Mouse (Mus musculus) forebrain, embryonic 15.5 days (tissue): ENCODE data around the gene Ltbp2. TPM values are rescaled to one million over a fixed set of nuclear protein-coding genes. Genes with fewer than 3 reads are reported as not detected.

ENCODE experiments used
- ATAC-seq: fragments of 200-750 bp; cut with Nextera tagmentation; replicated peaks from 2 replicates; pipeline ENCODE4 v1.8.0; 2017; ENCODE audit warnings: mild to moderate bottlenecking, moderate TSS enrichment, moderate library complexity
- H3K27ac ChIP-seq: fragments of 300-500 bp; sonication (generic); replicated peaks from 2 replicates; pipeline ENCODE4 v1.5.1; 2015; ENCODE audit warnings: mild to moderate bottlenecking, inconsistent platforms
- H3K27me3 ChIP-seq: fragments of 300-500 bp; sonication (generic); 2 replicates; pipeline ENCODE4 v1.6.1; 2015; ENCODE audit warnings: inconsistent platforms
- H3K36me3 ChIP-seq: fragments of 300-500 bp; sonication (generic); 2 replicates; pipeline ENCODE4 v1.6.1; 2015; ENCODE audit warnings: mild to moderate bottlenecking, inconsistent platforms
- H3K4me1 ChIP-seq: fragments of 300-500 bp; sonication (generic); 2 replicates; pipeline ENCODE4 v1.6.1; 2015; ENCODE audit warnings: inconsistent platforms
- H3K4me2 ChIP-seq: fragments of 300-500 bp; sonication (generic); replicated peaks from 2 replicates; pipeline ENCODE4 v1.6.1; 2015; ENCODE audit warnings: mild to moderate bottlenecking, inconsistent platforms
- H3K4me3 ChIP-seq: fragments of 300-500 bp; sonication (generic); 2 replicates; pipeline ENCODE4 v1.5.1; 2015; ENCODE audit warnings: mild to moderate bottlenecking, inconsistent platforms
- H3K9ac ChIP-seq: fragments of 300-500 bp; sonication (generic); replicated peaks from 2 replicates; pipeline ENCODE4 v1.6.1; 2015; ENCODE audit warnings: mild to moderate bottlenecking, inconsistent platforms
- H3K9me3 ChIP-seq: fragments of 300-500 bp; sonication (generic); 2 replicates; pipeline ENCODE4 v1.6.1; 2016; ENCODE audit warnings: inconsistent platforms
- WGBS: fragments of 180-500 bp; shearing (Covaris S2); methylation state at CpG from one replicate; pipeline ENCODE4 v1.1.7; 2015; ENCODE audit warnings: mixed read lengths; 5-methylcytosine and 5-hydroxymethylcytosine counted together
- polyA plus RNA-seq: library from polyadenylated mRNA; unstranded; fragments of >200 nt; fragmentation: Nextera tagmentation; extraction: Ambion mirVana; gene quantifications from 2 replicates; pipeline ENCODE4 v1.2.1, GENCODE M21; 2015

Ltbp2 gene
- polyA plus RNA-seq, 1 experiment from 2014 or later: 0.15 TPM

GRCm38 (mm10) chr12:84763577-84764218 is 112.6 kb downstream of the Ltbp2 start:
- 93% methylated on average over 13 of the region's 13 CpGs for WGBS
- Histone ChIP-seq H3K27ac (no peak overlapping the region), H3K27me3 (no peaks in the 10 kb centered on the region), H3K4me1 (no peaks in the 10 kb centered on the region), H3K9ac (no peak overlapping the region), H3K36me3 (peaks cover 37% of the 10 kb centered on the region), H3K4me3 (no peak overlapping the region), H3K9me3 (no peaks in the 10 kb centered on the region), H3K4me2 (no peak overlapping the region)
- ATAC-seq: no peak

- no peak overlapping the region for H3K9ac ChIP-seq
- no peak overlapping the region for H3K27ac ChIP-seq
- WGBS: 92% methylated on average over 5 of the region's 5 CpGs
- no peaks in the 10 kb centered on the region for H3K4me1 ChIP-seq
- ATAC-seq: no peak
- no peaks in the 10 kb centered on the region for H3K9me3 ChIP-seq
- H3K4me2 ChIP-seq: no peak overlapping the region
- H3K27me3 ChIP-seq: no peaks in the 10 kb centered on the region
- peaks cover 44% of the 10 kb centered on the region for H3K36me3 ChIP-seq
- no peak overlapping the region for H3K4me3 ChIP-seq
These were observed 113.8 kb downstream of the Ltbp2 start for GRCm38 (mm10) chr12:84762532-84762931.

GRCm38 (mm10) chr12:84759063-84759462 is 117.3 kb downstream of the Ltbp2 start:
- H3K9ac ChIP-seq: no peak overlapping the region
- H3K27ac ChIP-seq: no peak overlapping the region
- H3K4me1 ChIP-seq: 0 out of 2 replicates have a peak, but pooled peaks cover 7% of the 10 kb centered on the region
- no peak for ATAC-seq
- 89% methylated on average over 2 of the region's 2 CpGs for WGBS
- peaks cover 44% of the 10 kb centered on the region for H3K36me3 ChIP-seq
- no peaks in the 10 kb centered on the region for H3K9me3 ChIP-seq
- H3K27me3 ChIP-seq: no peaks in the 10 kb centered on the region
- H3K4me3 ChIP-seq: no peak overlapping the region
- H3K4me2 ChIP-seq: no peak overlapping the region

GRCm38 (mm10) chr12:84756016-84756415 is 120.3 kb downstream of the Ltbp2 start:
- Histone ChIP-seq H3K36me3 (peaks cover 31% of the 10 kb centered on the region), H3K9me3 (no peaks in the 10 kb centered on the region), H3K4me1 (peaks cover 28% of the 10 kb centered on the region), H3K27ac (no peak overlapping the region), H3K27me3 (no peaks in the 10 kb centered on the region), H3K9ac (no peak overlapping the region), H3K4me2 (no peak overlapping the region), H3K4me3 (no peak overlapping the region)
- WGBS: 90% methylated on average over 10 of the region's 10 CpGs
- no peak for ATAC-seq

- 18% methylated on average over 16 of the region's 16 CpGs for WGBS
- H3K4me3 ChIP-seq: no peak overlapping the region
- peaks cover 31% of the 10 kb centered on the region for H3K36me3 ChIP-seq
- peak overlapping the region; percentile 11; the same call in 1 of the 2 replicates for H3K27ac ChIP-seq
- 0 out of 2 replicates have a peak, but pooled peaks have one; percentile 24 for ATAC-seq
- no peaks in the 10 kb centered on the region for H3K27me3 ChIP-seq
- H3K9me3 ChIP-seq: no peaks in the 10 kb centered on the region
- H3K4me1 ChIP-seq: peaks cover 28% of the 10 kb centered on the region
- H3K9ac ChIP-seq: no peak overlapping the region
- no peak overlapping the region for H3K4me2 ChIP-seq
These were observed 121.2 kb downstream of the Ltbp2 start for GRCm38 (mm10) chr12:84755008-84755695.

GRCm38 (mm10) chr12:84752131-84752977 is 124.0 kb downstream of the Ltbp2 start:
- Histone ChIP-seq H3K27ac (peak overlapping the region; percentile 42), H3K9ac (no peak overlapping the region), H3K36me3 (peaks cover 14% of the 10 kb centered on the region), H3K27me3 (no peaks in the 10 kb centered on the region), H3K4me3 (no peak overlapping the region), H3K4me1 (peaks cover 28% of the 10 kb centered on the region), H3K4me2 (no peak overlapping the region), H3K9me3 (no peaks in the 10 kb centered on the region)
- 23% methylated on average over 14 of the region's 14 CpGs for WGBS
- peak; percentile 75 for ATAC-seq

- H3K4me2 ChIP-seq: no peak overlapping the region
- H3K9ac ChIP-seq: no peak overlapping the region
- WGBS: 85% methylated on average over 14 of the region's 14 CpGs
- H3K27ac ChIP-seq: no peak overlapping the region
- ATAC-seq: no peak
- no peak overlapping the region for H3K4me3 ChIP-seq
- H3K36me3 ChIP-seq: no peaks in the 10 kb centered on the region
- H3K27me3 ChIP-seq: no peaks in the 10 kb centered on the region
- no peaks in the 10 kb centered on the region for H3K9me3 ChIP-seq
- H3K4me1 ChIP-seq: peaks cover 28% of the 10 kb centered on the region
These were observed 125.7 kb downstream of the Ltbp2 start for GRCm38 (mm10) chr12:84750661-84751060.

GRCm38 (mm10) chr12:84748134-84748533 is 128.2 kb downstream of the Ltbp2 start:
- Histone ChIP-seq H3K27ac (no peak overlapping the region), H3K4me3 (no peak overlapping the region), H3K9me3 (no peaks in the 10 kb centered on the region), H3K4me2 (no peak overlapping the region), H3K36me3 (no peaks in the 10 kb centered on the region), H3K9ac (no peak overlapping the region), H3K4me1 (peaks cover 19% of the 10 kb centered on the region), H3K27me3 (no peaks in the 10 kb centered on the region)
- WGBS: 79% methylated on average over 3 of the region's 3 CpGs
- ATAC-seq: no peak

- WGBS: 66% methylated on average over 4 of the region's 4 CpGs
- H3K27me3 ChIP-seq: no peaks in the 10 kb centered on the region
- no peaks in the 10 kb centered on the region for H3K4me1 ChIP-seq
- no peak overlapping the region for H3K9ac ChIP-seq
- H3K27ac ChIP-seq: no peak overlapping the region
- ATAC-seq: no peak
- no peak overlapping the region for H3K4me2 ChIP-seq
- H3K4me3 ChIP-seq: no peak overlapping the region
- H3K9me3 ChIP-seq: no peaks in the 10 kb centered on the region
- H3K36me3 ChIP-seq: no peaks in the 10 kb centered on the region
These were observed 130.6 kb downstream of the Ltbp2 start for GRCm38 (mm10) chr12:84745700-84746099.

GRCm38 (mm10) chr12:84743496-84743895 is 132.8 kb downstream of the Ltbp2 start:
- Histone ChIP-seq H3K4me2 (no peak overlapping the region), H3K4me3 (no peak overlapping the region), H3K27ac (no peak overlapping the region), H3K36me3 (no peaks in the 10 kb centered on the region), H3K27me3 (no peaks in the 10 kb centered on the region), H3K9ac (no peak overlapping the region), H3K4me1 (no peaks in the 10 kb centered on the region), H3K9me3 (no peaks in the 10 kb centered on the region)
- 88% methylated on average over 10 of the region's 10 CpGs for WGBS
- ATAC-seq: no peak

- no peak for ATAC-seq
- no peak overlapping the region for H3K4me3 ChIP-seq
- H3K27me3 ChIP-seq: no peaks in the 10 kb centered on the region
- no peak overlapping the region for H3K9ac ChIP-seq
- no peaks in the 10 kb centered on the region for H3K4me1 ChIP-seq
- no peak overlapping the region for H3K27ac ChIP-seq
- H3K4me2 ChIP-seq: no peak overlapping the region
- no peaks in the 10 kb centered on the region for H3K36me3 ChIP-seq
- H3K9me3 ChIP-seq: no peaks in the 10 kb centered on the region
- 76% methylated on average over 13 of the region's 13 CpGs for WGBS
These were observed 143.0 kb downstream of the Ltbp2 start for GRCm38 (mm10) chr12:84733366-84733765.
